Mouse (Mus musculus) midbrain, embryonic 12.5 days (tissue): ENCODE measurements around the gene Dcst2. TPM values are rescaled to one million over a fixed set of nuclear protein-coding genes. Genes with fewer than 3 reads are reported as not detected.

ENCODE experiments used
- ATAC-seq: fragments of 200-750 bp; cut with Nextera tagmentation; 2 replicates; pipeline ENCODE4 v1.8.0; 2017; ENCODE audit warnings: low read depth, moderate TSS enrichment, moderate library complexity; ENCODE audit not compliant: low FRiP score
- H3K27ac ChIP-seq: fragments of 300-500 bp; sonication (generic); replicated peaks from 2 replicates; pipeline ENCODE4 v1.5.1; 2016; ENCODE audit warnings: mild to moderate bottlenecking
- H3K27me3 ChIP-seq: fragments of 300-500 bp; sonication (generic); 2 replicates; pipeline ENCODE4 v1.6.1; 2016; ENCODE audit warnings: mild to moderate bottlenecking
- H3K36me3 ChIP-seq: fragments of 300-500 bp; sonication (generic); 2 replicates; pipeline ENCODE4 v1.6.1; 2016
- H3K4me1 ChIP-seq: fragments of 300-500 bp; sonication (generic); 2 replicates; pipeline ENCODE4 v1.6.1; 2016
- H3K4me2 ChIP-seq: fragments of 300-500 bp; sonication (generic); replicated peaks from 2 replicates; pipeline ENCODE4 v1.6.1; 2016; ENCODE audit warnings: mild to moderate bottlenecking, moderate library complexity
- H3K4me3 ChIP-seq: fragments of 300-500 bp; sonication (generic); 2 replicates; pipeline ENCODE4 v1.5.1; 2016; ENCODE audit warnings: mild to moderate bottlenecking
- H3K9ac ChIP-seq: fragments of 300-500 bp; sonication (generic); replicated peaks from 2 replicates; pipeline ENCODE4 v1.6.1; 2016; ENCODE audit warnings: mild to moderate bottlenecking, moderate library complexity
- H3K9me3 ChIP-seq: fragments of 300-500 bp; sonication (generic); 2 replicates; pipeline ENCODE4 v1.6.1; 2016; ENCODE audit warnings: mild to moderate bottlenecking
- WGBS: fragments of 180-500 bp; shearing (Covaris S2); methylation state at CpG from one replicate; pipeline ENCODE4 v1.1.7; 2016; 5-methylcytosine and 5-hydroxymethylcytosine counted together
- polyA plus RNA-seq: library from polyadenylated mRNA; unstranded; fragments of >200 nt; fragmentation: Nextera tagmentation; extraction: Ambion mirVana; gene quantifications from 2 replicates; pipeline ENCODE4 v1.2.1, GENCODE M21; 2016

Dcst2 gene
- polyA plus RNA-seq, 1 experiment from 2014 or later, result 0.22 TPM

DNA sequence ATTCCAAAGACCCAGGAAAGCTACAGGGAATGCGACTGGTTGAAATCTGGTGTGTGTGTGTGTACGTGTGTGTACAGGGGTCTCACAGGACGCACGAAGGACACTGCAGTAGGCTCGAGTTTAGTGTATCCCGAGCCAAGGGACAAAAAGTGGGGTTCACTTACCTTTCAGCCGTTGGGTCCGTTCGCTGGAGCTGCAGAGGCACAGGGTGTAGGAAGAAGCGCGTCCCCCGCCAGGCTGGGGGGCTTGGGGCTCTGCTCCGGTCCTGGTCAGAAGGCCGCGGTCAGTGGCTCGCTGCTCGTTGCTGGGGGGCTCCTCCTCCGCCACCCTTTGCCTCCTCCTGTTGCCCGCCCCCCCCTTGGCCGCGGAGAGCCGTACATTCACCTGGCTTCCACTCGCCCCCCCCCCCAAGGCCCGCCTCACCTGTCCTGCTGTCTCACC, 31.1 kb downstream of the Dcst2 start:
- Histone ChIP-seq H3K27me3 (peaks cover 46% of the 10 kb centered on the region), H3K4me3 (peak overlapping the region; percentile 58), H3K4me1 (peaks cover 64% of the 10 kb centered on the region), H3K27ac (no peak overlapping the region), H3K9ac (0 out of 2 replicates have a peak overlapping the region, but pooled peaks have one; percentile 31), H3K4me2 (peak overlapping the region; percentile 100), H3K9me3 (no peaks in the 10 kb centered on the region), H3K36me3 (no peaks in the 10 kb centered on the region)
- WGBS, result under 1% methylated on average over 21 of the region's 24 CpGs
- no peak for ATAC-seq

DNA sequence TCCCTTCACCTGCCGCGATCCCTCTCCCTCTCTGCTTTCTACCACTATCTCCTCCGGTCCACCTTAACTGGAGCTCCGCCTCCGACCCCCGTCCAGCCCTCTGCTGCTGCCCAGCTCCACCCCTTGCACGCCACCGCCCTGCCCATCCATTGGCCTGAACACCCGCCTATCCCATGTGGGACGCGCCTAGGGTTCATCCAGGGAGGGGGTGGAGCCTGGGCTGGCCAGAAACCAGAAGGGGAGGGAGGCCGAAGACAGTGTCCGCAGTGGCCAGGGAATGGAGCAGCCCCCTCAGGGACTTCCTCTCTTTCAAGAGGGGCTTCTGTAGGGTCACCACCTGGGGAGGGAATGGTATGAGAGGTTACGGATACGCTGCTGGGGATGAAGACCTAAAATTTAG, 31.8 kb downstream of the Dcst2 start:
- peaks cover 64% of the 10 kb centered on the region for H3K4me1 ChIP-seq
- H3K27me3 ChIP-seq, result peaks cover 42% of the 10 kb centered on the region
- peak overlapping the region; percentile 58 for H3K4me3 ChIP-seq
- H3K9me3 ChIP-seq, result no peaks in the 10 kb centered on the region
- WGBS, result 0% methylated on average over 15 of the region's 15 CpGs
- peak overlapping the region; percentile 50; the same call in 1 of the 2 replicates for H3K9ac ChIP-seq
- peak; percentile 96 for ATAC-seq
- H3K27ac ChIP-seq, result peak overlapping the region; percentile 70
- H3K4me2 ChIP-seq, result peak overlapping the region; percentile 100
- H3K36me3 ChIP-seq, result no peaks in the 10 kb centered on the region

DNA sequence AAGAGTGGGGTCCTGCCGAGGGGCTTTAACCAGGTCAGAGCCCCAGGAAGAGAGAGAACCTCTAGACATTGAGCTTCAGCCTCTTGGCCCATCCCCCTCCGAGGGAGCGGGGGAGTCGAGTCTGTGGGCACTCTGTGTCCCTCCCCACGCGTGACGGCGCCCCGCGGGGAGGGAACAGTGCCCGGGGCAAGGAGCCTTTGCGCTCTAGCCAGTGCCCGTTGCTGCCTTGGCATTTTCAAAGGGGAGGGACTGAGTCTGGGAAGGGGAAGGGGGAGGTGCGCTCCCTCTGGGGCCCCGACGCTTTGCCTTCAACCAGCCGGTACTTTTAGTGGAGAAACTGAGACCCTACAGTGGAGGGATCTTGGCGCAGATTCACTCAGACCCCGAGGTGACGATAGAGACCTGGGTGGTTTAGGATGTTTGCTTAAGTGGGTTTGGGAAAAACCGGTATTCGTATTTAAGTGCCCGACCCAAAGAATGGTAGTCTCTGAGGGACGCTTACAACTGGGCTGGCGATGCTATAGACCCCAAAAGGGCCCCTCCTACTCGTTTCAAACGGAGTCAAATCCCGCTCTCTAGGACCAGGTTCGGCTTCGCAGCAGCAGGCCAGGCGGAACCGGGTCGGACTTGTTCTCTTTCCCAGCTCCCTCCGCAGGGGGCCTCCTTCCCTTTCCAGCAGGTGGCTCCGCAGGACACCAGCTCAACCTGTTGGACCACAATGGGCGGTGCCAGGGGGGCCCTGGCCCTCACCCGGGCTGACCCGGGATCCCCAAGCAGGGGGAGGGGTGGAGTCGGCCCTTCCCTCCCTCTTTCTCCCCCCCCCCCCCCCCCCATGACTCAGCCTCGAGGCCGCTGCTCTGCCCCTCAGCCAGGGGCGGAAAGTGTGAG, 32.5 kb downstream of the Dcst2 start, which contains the start of gene Zbtb7b:
Gene Zbtb7b (minus strand): TSS at position 771 of the 888 bp plus-strand sequence.
- Histone ChIP-seq H3K27me3 (peaks cover 42% of the 10 kb centered on the region), H3K9me3 (no peaks in the 10 kb centered on the region), H3K4me2 (peak within 1 kb of the TSS; percentile 100), H3K9ac (peak within 1 kb of the TSS; percentile 50), H3K4me3 (peak within 1 kb of the TSS; percentile 58), H3K36me3 (no peaks in the 10 kb centered on the region), H3K4me1 (peaks cover 64% of the 10 kb centered on the region), H3K27ac (peak within 1 kb of the TSS; percentile 70)
- WGBS, result under 1% methylated on average over 40 of the region's 42 CpGs
- peak; percentile 58 for ATAC-seq

GRCm38 (mm10) chr3:89394894-89395256, 33.1 kb downstream of the Dcst2 start:
- H3K4me1 ChIP-seq, result peaks cover 64% of the 10 kb centered on the region
- 0 out of 2 replicates have a peak, but pooled peaks have one; percentile 2 for ATAC-seq
- peaks cover 42% of the 10 kb centered on the region for H3K27me3 ChIP-seq
- 0 out of 2 replicates have a peak overlapping the region, but pooled peaks have one; percentile 37 for H3K9ac ChIP-seq
- under 1% methylated on average over 12 of the region's 12 CpGs for WGBS
- H3K4me3 ChIP-seq, result peak overlapping the region; percentile 58
- H3K9me3 ChIP-seq, result no peaks in the 10 kb centered on the region
- H3K36me3 ChIP-seq, result no peaks in the 10 kb centered on the region
- H3K27ac ChIP-seq, result no peak overlapping the region; the same call in 1 of the 2 replicates
- peak overlapping the region; percentile 100 for H3K4me2 ChIP-seq

DNA sequence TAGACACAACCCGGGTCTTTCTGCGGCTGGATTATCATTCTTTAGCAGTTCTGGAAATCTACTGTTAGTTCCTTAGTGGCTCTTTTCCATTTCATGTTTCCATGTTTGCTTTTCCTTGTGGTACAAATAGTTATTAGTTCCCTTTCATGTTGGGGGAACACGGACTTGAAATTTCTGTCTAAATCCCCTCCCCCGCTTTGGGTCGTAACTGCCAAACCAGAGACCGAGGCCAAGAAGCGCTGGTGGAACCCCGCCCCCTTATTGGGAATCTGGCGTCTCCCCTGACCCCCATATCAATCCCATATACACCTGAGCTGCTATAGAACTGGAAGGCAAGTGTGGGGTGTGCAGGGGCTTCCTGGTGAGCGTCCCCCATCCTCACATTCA, 33.6 kb downstream of the Dcst2 start:
- WGBS, result 2% methylated on average over 10 of the region's 10 CpGs

DNA sequence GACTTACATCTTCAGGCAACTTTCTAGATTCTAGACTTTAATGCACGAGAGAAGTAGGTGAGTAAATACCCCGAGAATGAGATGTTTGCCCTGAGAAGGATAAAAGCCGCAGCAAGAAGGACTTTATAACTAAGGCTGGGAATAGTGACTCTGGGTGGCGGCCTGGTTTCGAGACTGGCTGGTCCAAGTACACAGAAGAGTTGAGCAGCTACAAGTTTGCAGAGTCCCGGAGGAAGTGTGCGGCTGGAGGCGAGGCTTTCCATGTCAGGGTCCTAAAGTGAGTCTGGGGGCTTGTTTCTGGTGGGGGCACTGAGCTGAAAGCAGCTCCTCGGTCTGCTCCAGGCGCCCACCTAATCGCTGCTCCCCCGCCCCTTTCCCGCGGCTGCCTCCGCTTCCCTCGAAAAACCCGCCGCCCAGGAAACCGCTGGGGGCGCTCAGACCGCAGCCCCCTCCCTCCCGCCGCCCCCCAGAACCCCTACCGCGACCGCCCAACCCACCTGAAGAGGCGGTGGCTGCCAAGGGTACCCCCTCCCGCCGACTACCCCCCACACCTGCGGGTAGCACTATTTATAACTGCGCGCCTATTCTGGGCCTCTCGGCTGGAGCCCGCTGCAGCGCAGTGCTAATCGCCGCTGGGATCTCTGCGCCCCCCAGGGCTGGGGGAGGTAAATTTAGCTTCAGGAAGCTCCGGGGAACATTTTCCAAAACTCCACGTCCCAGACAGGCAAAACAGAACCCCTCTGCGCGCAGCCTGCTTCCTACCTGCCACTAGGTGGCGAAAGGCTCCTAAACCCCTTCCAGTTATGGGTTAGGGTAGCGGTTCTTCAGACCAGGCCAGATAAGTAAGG, 34.3 kb downstream of the Dcst2 start:
- Histone ChIP-seq H3K4me2 (peak overlapping the region; percentile 100), H3K27me3 (peaks cover 31% of the 10 kb centered on the region), H3K9ac (peak overlapping the region; percentile 62), H3K4me3 (peak overlapping the region; percentile 58), H3K9me3 (no peaks in the 10 kb centered on the region), H3K36me3 (no peaks in the 10 kb centered on the region), H3K4me1 (peaks cover 53% of the 10 kb centered on the region), H3K27ac (no peak overlapping the region)
- ATAC-seq, result no peak
- WGBS, result 1% methylated on average over 36 of the region's 44 CpGs

More for the DNA sequence above, 33.6 kb downstream of the Dcst2 start:
- Histone ChIP-seq H3K4me1 (peaks cover 59% of the 10 kb centered on the region), H3K4me3 (peak overlapping the region; percentile 58), H3K9me3 (no peaks in the 10 kb centered on the region), H3K4me2 (peak overlapping the region; percentile 100), H3K9ac (0 out of 2 replicates have a peak overlapping the region, but pooled peaks have one; percentile 8), H3K27ac (no peak overlapping the region), H3K27me3 (peaks cover 37% of the 10 kb centered on the region), H3K36me3 (no peaks in the 10 kb centered on the region)
- ATAC-seq, result no peak

- peak overlapping the region; percentile 100 for H3K4me2 ChIP-seq
- H3K9ac ChIP-seq, result peak overlapping the region; percentile 62
- H3K27ac ChIP-seq, result no peak overlapping the region
- H3K4me1 ChIP-seq, result peaks cover 47% of the 10 kb centered on the region
- H3K9me3 ChIP-seq, result no peaks in the 10 kb centered on the region
- WGBS, result 2% methylated on average over 4 of the region's 4 CpGs
- ATAC-seq, result no peak
- peaks cover 6% of the 10 kb centered on the region for H3K36me3 ChIP-seq
- H3K27me3 ChIP-seq, result peaks cover 26% of the 10 kb centered on the region
- peak overlapping the region; percentile 58 for H3K4me3 ChIP-seq
Observed at GRCm38 (mm10) chr3:89396654-89397005, 34.9 kb downstream of the Dcst2 start.

- WGBS, result 85% methylated on average over 7 of the region's 7 CpGs
- Histone ChIP-seq H3K27me3 (peaks cover 3% of the 10 kb centered on the region; the same call in 1 of the 2 replicates), H3K9ac (no peak overlapping the region), H3K4me2 (no peak overlapping the region), H3K36me3 (peaks cover 36% of the 10 kb centered on the region), H3K4me1 (peaks cover 4% of the 10 kb centered on the region), H3K9me3 (no peaks in the 10 kb centered on the region), H3K27ac (no peak overlapping the region), H3K4me3 (no peak overlapping the region)
- ATAC-seq, result no peak
Observed at GRCm38 (mm10) chr3:89401329-89401728, 39.6 kb downstream of the Dcst2 start.

- 77% methylated on average over 5 of the region's 5 CpGs for WGBS
- H3K36me3 ChIP-seq, result peaks cover 45% of the 10 kb centered on the region
Observed at GRCm38 (mm10) chr3:89402693-89403092, 40.9 kb downstream of the Dcst2 start, which contains the start of gene Lenep. Lenep (minus strand) TSS chr3:89402793.

DNA sequence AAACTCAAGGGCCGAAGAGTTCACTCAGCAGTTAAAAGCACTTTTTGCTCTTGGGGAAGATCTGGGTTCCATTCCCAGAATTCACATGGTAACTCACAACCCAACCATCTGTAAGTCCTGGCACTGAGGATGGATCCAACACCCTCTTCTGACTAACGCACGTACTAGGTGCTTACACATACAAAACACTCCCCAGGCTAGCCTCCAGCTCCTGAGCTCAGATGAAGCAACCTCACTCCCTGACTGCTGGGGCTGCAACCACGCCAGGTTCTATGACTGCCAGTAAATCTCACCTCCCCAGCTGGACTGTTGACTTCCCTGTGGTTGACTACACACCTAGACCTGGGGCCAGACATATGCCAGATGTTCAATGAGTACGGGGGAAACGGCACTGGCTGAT, 45.1 kb downstream of the Dcst2 start:
- no peaks in the 10 kb centered on the region for H3K27me3 ChIP-seq
- no peak overlapping the region for H3K9ac ChIP-seq
- WGBS, result 96% methylated on average over 6 of the region's 6 CpGs
- H3K27ac ChIP-seq, result no peak overlapping the region
- no peak for ATAC-seq
- no peaks in the 10 kb centered on the region for H3K9me3 ChIP-seq
- H3K36me3 ChIP-seq, result peaks cover 41% of the 10 kb centered on the region
- H3K4me3 ChIP-seq, result no peak overlapping the region
- peaks cover 7% of the 10 kb centered on the region for H3K4me1 ChIP-seq
- no peak overlapping the region for H3K4me2 ChIP-seq

More at GRCm38 (mm10) chr3:89402693-89403092, 40.9 kb downstream of the Dcst2 start, which contains the start of gene Lenep:
- Histone ChIP-seq H3K4me3 (no peak within 1 kb of the TSS), H3K27ac (no peak within 1 kb of the TSS), H3K9ac (no peak within 1 kb of the TSS), H3K4me1 (no peaks in the 10 kb centered on the region), H3K9me3 (no peaks in the 10 kb centered on the region), H3K27me3 (no peaks in the 10 kb centered on the region), H3K4me2 (no peak within 1 kb of the TSS)
- no peak for ATAC-seq

- H3K27ac ChIP-seq, result no peak overlapping the region
- no peak overlapping the region for H3K4me2 ChIP-seq
- H3K4me1 ChIP-seq, result peaks cover 7% of the 10 kb centered on the region
- H3K36me3 ChIP-seq, result peaks cover 26% of the 10 kb centered on the region
- H3K4me3 ChIP-seq, result no peak overlapping the region
- H3K27me3 ChIP-seq, result no peaks in the 10 kb centered on the region
- no peaks in the 10 kb centered on the region for H3K9me3 ChIP-seq
- no peak for ATAC-seq
- no peak overlapping the region for H3K9ac ChIP-seq
- 61% methylated on average over 16 of the region's 16 CpGs for WGBS
Observed at GRCm38 (mm10) chr3:89408448-89408847, 46.7 kb downstream of the Dcst2 start.
